Mouse (Mus musculus): ENCODE results near the gene Nfkbib.

DNA sequence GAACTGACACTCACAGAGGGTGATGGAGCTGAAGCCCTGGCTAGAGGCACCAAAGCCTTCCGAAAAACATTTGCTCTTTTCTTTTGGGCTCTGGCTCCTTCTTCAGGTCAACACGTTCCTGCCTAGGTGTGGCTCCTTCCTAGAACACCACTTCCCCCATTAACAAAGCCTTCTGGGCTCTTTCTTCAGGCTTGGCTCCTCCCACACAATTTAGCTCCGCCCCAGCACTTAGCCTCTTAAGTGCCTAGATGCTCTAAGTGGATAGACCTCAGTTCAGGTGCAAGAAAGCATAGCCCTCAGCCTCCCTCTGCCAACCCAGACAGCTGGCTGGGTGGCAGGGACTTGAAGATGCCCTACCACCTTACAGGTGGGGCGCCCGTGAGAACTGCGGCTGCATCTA, 31.6 kb downstream of the Nfkbib start:
- TF ChIP-seq CTCF (IDR thresholded peaks at IDR 0.05; ENCODE audit: extremely low read depth, insufficient read length, insufficient replicate concordance, low read depth, low read length): no peak
- TF ChIP-seq POLR2A (IDR thresholded peaks at IDR 0.05; ENCODE audit: low read depth, low read length): no peak

Measured in small intestine, adult 2 months (tissue).